Mouse (Mus musculus) hindbrain, embryonic 12.5 days (tissue): ENCODE results near the gene Trappc6a. TPM values are rescaled to one million over a fixed set of nuclear protein-coding genes. Genes with fewer than 3 reads are reported as not detected.

ENCODE experiments used
- ATAC-seq: fragments of 200-750 bp; cut with Nextera tagmentation; 2 replicates; pipeline ENCODE4 v1.8.0; 2017; ENCODE audit warnings: moderate TSS enrichment; ENCODE audit not compliant: low FRiP score
- H3K27ac ChIP-seq: fragments of 300-500 bp; sonication (generic); 2 replicates; pipeline ENCODE4 v1.5.1; 2016; ENCODE audit warnings: mild to moderate bottlenecking
- H3K27me3 ChIP-seq: fragments of 300-500 bp; sonication (generic); 2 replicates; pipeline ENCODE4 v1.6.1; 2016; ENCODE audit warnings: mild to moderate bottlenecking
- H3K36me3 ChIP-seq: fragments of 300-500 bp; sonication (generic); 2 replicates; pipeline ENCODE4 v1.6.1; 2016; ENCODE audit warnings: mild to moderate bottlenecking
- H3K4me1 ChIP-seq: fragments of 300-500 bp; sonication (generic); 2 replicates; pipeline ENCODE4 v1.6.1; 2016
- H3K4me2 ChIP-seq: fragments of 300-500 bp; sonication (generic); replicated peaks from 2 replicates; pipeline ENCODE4 v1.6.1; 2016; ENCODE audit warnings: mild to moderate bottlenecking
- H3K4me3 ChIP-seq: fragments of 300-500 bp; sonication (generic); 2 replicates; pipeline ENCODE4 v1.5.1; 2016; ENCODE audit warnings: mild to moderate bottlenecking
- H3K9ac ChIP-seq: fragments of 300-500 bp; sonication (generic); 2 replicates; pipeline ENCODE4 v1.6.1; 2016; ENCODE audit warnings: mild to moderate bottlenecking, moderate library complexity
- H3K9me3 ChIP-seq: fragments of 300-500 bp; sonication (generic); replicated peaks from 2 replicates; pipeline ENCODE4 v1.6.1; 2016; ENCODE audit warnings: mild to moderate bottlenecking
- WGBS: fragments of 180-500 bp; shearing (Covaris S2); methylation state at CpG from one replicate; pipeline ENCODE4 v1.1.7; 2016; 5-methylcytosine and 5-hydroxymethylcytosine counted together
- polyA plus RNA-seq: library from polyadenylated mRNA; unstranded; fragments of >200 nt; fragmentation: Nextera tagmentation; extraction: Ambion mirVana; gene quantifications from 2 replicates; pipeline ENCODE4 v1.2.1, GENCODE M21; 2016

Gene Trappc6a
- 41.7 and 48.1 TPM in 2 replicates for polyA plus RNA-seq

DNA sequence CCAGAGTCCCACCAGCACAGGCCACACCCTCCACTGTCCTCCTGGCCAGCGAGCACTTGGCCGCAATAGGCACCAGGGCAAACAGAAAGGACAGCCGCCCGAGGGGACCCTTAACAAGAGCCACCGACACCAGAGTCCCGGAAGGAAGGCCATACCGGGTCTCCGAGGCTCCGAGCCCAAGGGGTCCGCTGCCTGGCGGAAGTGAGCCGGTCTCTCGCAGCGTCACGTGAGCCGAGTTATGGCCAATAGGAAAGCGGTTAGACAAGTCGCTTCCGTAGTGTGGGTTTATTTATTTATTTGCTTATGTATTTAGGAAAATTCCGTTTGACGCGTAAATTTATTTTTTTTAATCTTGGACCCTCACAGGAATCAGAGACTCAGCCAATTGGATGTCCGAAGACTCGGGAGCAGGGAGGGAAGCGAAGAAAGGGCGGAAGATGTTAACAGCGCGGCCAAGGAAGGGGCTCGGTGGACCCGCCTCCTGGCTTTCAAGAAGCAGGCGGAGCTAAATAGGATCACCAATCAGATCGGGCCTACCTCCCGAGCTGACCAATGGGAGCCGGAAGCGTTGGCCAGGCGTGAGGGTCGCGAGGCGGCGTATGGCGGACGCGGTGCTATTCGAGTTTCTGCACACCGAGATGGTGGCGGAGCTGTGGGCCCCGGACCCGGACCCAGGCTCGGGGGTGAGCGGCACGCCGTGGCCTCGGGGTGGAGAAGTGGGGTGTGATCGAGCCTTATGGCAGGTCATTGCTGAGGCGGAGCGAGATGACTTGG lies at the start of gene Trappc6a, which contains the start of gene Bloc1s3:
Gene Trappc6a, plus strand, starts transcription at position 246 of the 774 bp plus-strand sequence.
Gene Bloc1s3, minus strand, starts transcription at position 218 of the 774 bp plus-strand sequence.
- H3K4me1 ChIP-seq = peaks cover 25% of the 10 kb centered on the region
- ATAC-seq = peak; percentile 95
- H3K27ac ChIP-seq = peak within 1 kb of the TSS; percentile 87

GRCm38 (mm10) chr7:19458591-19459111 lies 49.5 kb upstream of the Trappc6a start, which contains the start of gene Mark4:
TSS of gene Mark4 (minus strand) at chr7:19458821.
- H3K9me3 ChIP-seq = no peaks in the 10 kb centered on the region
- peaks cover 25% of the 10 kb centered on the region for H3K4me1 ChIP-seq
- H3K4me2 ChIP-seq = peak within 1 kb of the TSS; percentile 99
- H3K9ac ChIP-seq = peak within 1 kb of the TSS; percentile 96
- WGBS = under 1% methylated on average over 29 of the region's 42 CpGs
- H3K36me3 ChIP-seq = peaks cover 7% of the 10 kb centered on the region
- peaks cover 3% of the 10 kb centered on the region; the same call in 1 of the 2 replicates for H3K27me3 ChIP-seq
- H3K27ac ChIP-seq = peak within 1 kb of the TSS; percentile 86
- H3K4me3 ChIP-seq = peak within 1 kb of the TSS; percentile 95
- peak; percentile 85 for ATAC-seq

More for the DNA sequence above, at the start of gene Trappc6a, which contains the start of gene Bloc1s3:
- under 1% methylated on average over 56 of the region's 56 CpGs for WGBS
- Histone ChIP-seq H3K9me3 (no peaks in the 10 kb centered on the region), H3K4me2 (peak within 1 kb of the TSS; percentile 93), H3K4me3 (peak within 1 kb of the TSS; percentile 62), H3K27me3 (no peaks in the 10 kb centered on the region), H3K36me3 (no peaks in the 10 kb centered on the region), H3K9ac (peak within 1 kb of the TSS; percentile 76)

DNA sequence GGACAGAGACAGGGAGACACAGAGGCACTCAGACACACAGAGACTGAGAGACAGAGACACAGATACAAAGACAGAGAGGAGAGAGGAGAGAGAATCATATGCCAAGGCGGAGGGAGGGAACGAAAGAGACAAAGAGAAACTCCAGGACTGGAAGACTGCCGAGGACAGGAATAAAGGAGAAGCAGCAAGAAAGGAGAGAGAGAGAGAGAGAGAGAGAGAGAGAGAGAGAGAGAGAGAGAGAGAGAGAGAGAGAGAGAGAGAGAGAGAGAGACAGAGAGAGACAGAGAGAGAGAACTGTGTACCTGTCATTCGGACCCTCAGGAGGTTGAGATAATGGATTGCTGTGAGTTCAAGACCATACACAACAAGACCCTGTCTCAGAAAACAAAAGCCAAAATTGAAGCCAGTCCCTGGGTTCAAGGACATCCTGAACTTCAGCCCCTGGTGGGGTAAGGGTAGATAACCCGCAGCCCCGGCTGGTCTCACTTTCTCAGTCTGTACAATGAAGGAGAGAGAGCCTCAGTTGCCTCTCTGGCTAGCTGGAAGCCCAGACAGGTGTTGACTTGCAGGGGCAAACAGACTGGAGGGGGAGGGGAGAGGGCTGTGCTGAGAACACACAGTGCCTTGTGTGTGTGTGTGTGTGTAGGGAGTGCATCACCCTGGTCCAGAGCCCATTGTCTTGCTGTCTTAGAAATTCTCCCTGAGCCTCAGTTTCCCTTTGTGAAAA lies 48.9 kb upstream of the Trappc6a start:
- WGBS = 22% methylated on average over 6 of the region's 6 CpGs
- peaks cover 6% of the 10 kb centered on the region for H3K27me3 ChIP-seq
- peak overlapping the region; percentile 96 for H3K9ac ChIP-seq
- peak overlapping the region; percentile 99 for H3K4me2 ChIP-seq
- H3K4me3 ChIP-seq = peak overlapping the region; percentile 95
- peaks cover 7% of the 10 kb centered on the region for H3K36me3 ChIP-seq
- peaks cover 25% of the 10 kb centered on the region for H3K4me1 ChIP-seq
- no peak; the same call in 1 of the 2 replicates for ATAC-seq
- H3K27ac ChIP-seq = peak overlapping the region; percentile 86
- H3K9me3 ChIP-seq = no peaks in the 10 kb centered on the region

DNA sequence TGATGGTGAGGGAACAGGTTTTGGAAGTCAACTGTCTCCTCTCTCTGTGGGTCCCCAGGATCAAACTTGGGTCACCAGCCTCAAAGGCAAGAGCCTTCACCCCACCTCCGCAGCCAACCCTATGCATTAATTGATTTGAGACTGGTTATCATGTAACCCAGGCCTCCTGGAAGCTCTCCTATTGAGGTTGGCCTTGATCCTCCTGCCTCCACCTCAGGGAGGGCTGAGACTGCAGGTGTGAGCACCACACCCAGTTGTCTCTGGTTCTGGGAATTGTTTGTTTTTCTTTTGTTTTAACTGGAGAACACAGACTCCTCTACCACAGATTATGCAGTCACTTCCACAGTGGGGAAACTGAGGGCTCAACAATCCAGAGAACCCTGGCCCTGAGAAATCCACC lies 47.7 kb upstream of the Trappc6a start:
- no peak for ATAC-seq
- Histone ChIP-seq H3K27me3 (peaks cover 18% of the 10 kb centered on the region), H3K9me3 (no peaks in the 10 kb centered on the region), H3K4me3 (no peak overlapping the region), H3K27ac (no peak overlapping the region), H3K9ac (no peak overlapping the region), H3K4me2 (no peak overlapping the region), H3K4me1 (peaks cover 31% of the 10 kb centered on the region), H3K36me3 (peaks cover 7% of the 10 kb centered on the region)
- WGBS = 53% methylated on average over 1 of the region's 1 CpGs

- no peak overlapping the region for H3K4me3 ChIP-seq
- H3K4me2 ChIP-seq = no peak overlapping the region
- no peak for ATAC-seq
- H3K9ac ChIP-seq = no peak overlapping the region
- no peaks in the 10 kb centered on the region for H3K9me3 ChIP-seq
- no peaks in the 10 kb centered on the region for H3K36me3 ChIP-seq
- H3K27ac ChIP-seq = no peak overlapping the region
- peaks cover 27% of the 10 kb centered on the region for H3K27me3 ChIP-seq
- 7% methylated on average over 6 of the region's 6 CpGs for WGBS
- H3K4me1 ChIP-seq = peaks cover 23% of the 10 kb centered on the region
Measured at GRCm38 (mm10) chr7:19461488-19461887, 46.7 kb upstream of the Trappc6a start.

GRCm38 (mm10) chr7:19462443-19462842 lies 45.8 kb upstream of the Trappc6a start:
- H3K4me3 ChIP-seq = no peak overlapping the region
- H3K9me3 ChIP-seq = no peaks in the 10 kb centered on the region
- no peaks in the 10 kb centered on the region for H3K36me3 ChIP-seq
- no peak overlapping the region for H3K4me2 ChIP-seq
- no peak overlapping the region for H3K27ac ChIP-seq
- 57% methylated on average over 4 of the region's 4 CpGs for WGBS
- H3K4me1 ChIP-seq = peaks cover 14% of the 10 kb centered on the region
- H3K27me3 ChIP-seq = peaks cover 36% of the 10 kb centered on the region
- ATAC-seq = no peak
- no peak overlapping the region for H3K9ac ChIP-seq

- Histone ChIP-seq H3K4me2 (no peak within 1 kb of the TSS), H3K27me3 (peaks cover 40% of the 10 kb centered on the region), H3K9me3 (no peaks in the 10 kb centered on the region), H3K4me1 (peaks cover 10% of the 10 kb centered on the region), H3K9ac (0 out of 2 replicates have a peak within 1 kb of the TSS, but pooled peaks have one; percentile 18), H3K27ac (no peak within 1 kb of the TSS), H3K36me3 (no peaks in the 10 kb centered on the region), H3K4me3 (no peak within 1 kb of the TSS)
- no peak for ATAC-seq
- 24% methylated on average over 6 of the region's 6 CpGs for WGBS
Measured at GRCm38 (mm10) chr7:19462884-19463381, 45.3 kb upstream of the Trappc6a start, which contains the start of gene Exoc3l2. TSS of gene Exoc3l2 (plus strand) at chr7:19463331.

DNA sequence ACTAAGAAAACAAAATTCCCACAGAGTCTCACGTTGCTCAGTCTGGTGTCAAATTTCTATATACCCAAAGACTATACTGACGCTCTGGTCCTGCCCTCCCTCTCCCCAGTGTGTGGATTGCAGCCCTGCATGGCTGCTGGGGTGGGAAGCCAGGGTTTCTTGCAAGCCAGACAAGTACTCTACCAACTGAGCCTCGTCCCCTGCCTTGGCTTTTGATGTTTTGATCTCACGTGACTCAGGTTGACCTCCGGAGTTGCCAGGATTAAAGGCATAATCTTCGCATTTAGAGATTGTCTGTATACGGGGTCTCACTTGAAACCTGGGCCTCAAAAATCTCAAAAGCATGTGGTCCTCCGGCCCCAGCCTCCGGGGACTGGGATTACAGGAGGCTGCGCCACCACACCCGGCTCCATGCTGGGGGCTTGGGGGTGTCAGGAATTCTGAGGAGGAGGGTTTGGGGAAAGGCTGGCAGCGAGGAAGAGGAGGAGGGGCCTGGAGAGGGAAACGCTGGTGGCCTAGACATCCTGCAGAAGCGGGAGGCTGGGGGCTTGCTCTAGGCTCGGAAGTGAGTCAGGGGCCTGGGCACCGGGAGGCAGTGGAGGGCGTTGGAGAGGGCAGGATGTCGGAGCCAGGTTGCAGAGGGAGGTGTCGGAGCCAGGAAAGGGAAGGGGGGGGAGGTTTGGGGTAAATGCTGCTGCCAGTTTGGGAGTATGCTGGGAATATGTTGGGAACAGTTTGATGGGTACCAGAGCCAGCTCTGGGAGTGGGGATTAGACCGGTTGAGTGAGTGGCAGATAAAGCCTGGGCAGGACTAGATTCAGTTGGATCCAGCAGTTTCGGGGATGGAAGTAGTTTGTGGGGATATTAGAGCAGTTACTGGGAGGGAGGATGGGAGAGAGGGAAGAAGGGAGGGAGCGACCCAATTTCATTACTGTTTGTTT lies 43.6 kb upstream of the Trappc6a start:
- H3K9ac ChIP-seq = 0 out of 2 replicates have a peak overlapping the region, but pooled peaks have one; percentile 32
- no peak for ATAC-seq
- WGBS = 10% methylated on average over 22 of the region's 22 CpGs
- peaks cover 55% of the 10 kb centered on the region for H3K27me3 ChIP-seq
- H3K4me2 ChIP-seq = peak overlapping the region; percentile 19; the same call in 1 of the 2 replicates
- no peaks in the 10 kb centered on the region for H3K36me3 ChIP-seq
- no peaks in the 10 kb centered on the region for H3K9me3 ChIP-seq
- H3K4me3 ChIP-seq = no peak overlapping the region
- peaks cover 6% of the 10 kb centered on the region for H3K4me1 ChIP-seq
- H3K27ac ChIP-seq = no peak overlapping the region

- no peak for ATAC-seq
- Histone ChIP-seq H3K27ac (no peak overlapping the region), H3K4me1 (peaks cover 9% of the 10 kb centered on the region), H3K9ac (no peak overlapping the region), H3K9me3 (no peaks in the 10 kb centered on the region), H3K27me3 (peaks cover 72% of the 10 kb centered on the region), H3K4me3 (no peak overlapping the region), H3K36me3 (no peaks in the 10 kb centered on the region), H3K4me2 (no peak overlapping the region)
- WGBS = 66% methylated on average over 5 of the region's 5 CpGs
Measured at GRCm38 (mm10) chr7:19466602-19467145, 41.5 kb upstream of the Trappc6a start.

GRCm38 (mm10) chr7:19467638-19468037 lies 40.6 kb upstream of the Trappc6a start:
- H3K4me2 ChIP-seq = no peak overlapping the region
- H3K27ac ChIP-seq = no peak overlapping the region
- no peaks in the 10 kb centered on the region for H3K9me3 ChIP-seq
- H3K4me1 ChIP-seq = peaks cover 9% of the 10 kb centered on the region
- ATAC-seq = no peak
- 32% methylated on average over 6 of the region's 6 CpGs for WGBS
- H3K27me3 ChIP-seq = peaks cover 81% of the 10 kb centered on the region
- H3K9ac ChIP-seq = no peak overlapping the region
- H3K36me3 ChIP-seq = no peaks in the 10 kb centered on the region
- H3K4me3 ChIP-seq = no peak overlapping the region

- Histone ChIP-seq H3K9ac (no peak overlapping the region), H3K9me3 (no peaks in the 10 kb centered on the region), H3K36me3 (no peaks in the 10 kb centered on the region), H3K4me3 (no peak overlapping the region), H3K4me2 (no peak overlapping the region), H3K27ac (no peak overlapping the region), H3K27me3 (peaks cover 88% of the 10 kb centered on the region), H3K4me1 (peaks cover 9% of the 10 kb centered on the region)
- WGBS = 61% methylated on average over 12 of the region's 12 CpGs
- no peak for ATAC-seq
Measured at GRCm38 (mm10) chr7:19468279-19468678, 39.9 kb upstream of the Trappc6a start.
